Mouse (Mus musculus) limb, embryonic 10.5 days (tissue): ENCODE data around the gene Slc27a4. TPM values are rescaled to one million over a fixed set of nuclear protein-coding genes. Genes with fewer than 3 reads are reported as not detected.

Experiments used
- DNase-seq: peaks from one replicate; pipeline ENCODE4 v3.0.0-alpha.2; 2017; ENCODE audit warnings: low spot score
- H3K27ac ChIP-seq: fragments of 300-500 bp; sonication (generic); 2 replicates; pipeline ENCODE4 v1.5.1; 2016; ENCODE audit warnings: mild to moderate bottlenecking
- H3K27me3 ChIP-seq: fragments of 300-500 bp; sonication (generic); 2 replicates; pipeline ENCODE4 v1.6.1; 2016; ENCODE audit warnings: low read depth, mild to moderate bottlenecking; ENCODE audit not compliant: poor library complexity, severe bottlenecking
- H3K36me3 ChIP-seq: fragments of 300-500 bp; sonication (generic); 2 replicates; pipeline ENCODE4 v1.6.1; 2016; ENCODE audit warnings: mild to moderate bottlenecking, moderate library complexity
- H3K4me1 ChIP-seq: fragments of 300-500 bp; sonication (generic); 2 replicates; pipeline ENCODE4 v1.6.1; 2016
- H3K4me3 ChIP-seq: fragments of 300-500 bp; sonication (generic); 2 replicates; pipeline ENCODE4 v1.5.1; 2016; ENCODE audit warnings: mild to moderate bottlenecking, moderate library complexity
- H3K9me3 ChIP-seq: fragments of 300-500 bp; sonication (generic); replicated peaks from 2 replicates; pipeline ENCODE4 v1.6.1; 2016; ENCODE audit warnings: mild to moderate bottlenecking
- WGBS: fragments of 180-500 bp; shearing (Covaris S2); methylation state at CpG from one replicate; pipeline ENCODE4 v1.1.7; 2016; 5-methylcytosine and 5-hydroxymethylcytosine counted together
- polyA plus RNA-seq: library from polyadenylated mRNA; unstranded; fragments of >200 nt; fragmentation: Nextera tagmentation; extraction: Ambion mirVana; gene quantifications from 2 replicates; pipeline ENCODE4 v1.2.1, GENCODE M21; 2016

The Slc27a4 gene
- polyA plus RNA-seq, 1 experiment from 2014 or later: 9.8 TPM

GRCm38 (mm10) chr2:29831106-29831505, 28.7 kb downstream of the Slc27a4 start:
- Histone ChIP-seq H3K27ac (no peak overlapping the region), H3K4me1 (peaks cover 16% of the 10 kb centered on the region), H3K36me3 (peaks cover 50% of the 10 kb centered on the region), H3K27me3 (no peaks in the 10 kb centered on the region), H3K4me3 (no peak overlapping the region), H3K9me3 (no peaks in the 10 kb centered on the region)
- DNase-seq: no peak
- WGBS: 91% methylated on average over 4 of the region's 4 CpGs

GRCm38 (mm10) chr2:29833796-29834195, 31.4 kb downstream of the Slc27a4 start:
- WGBS: 93% methylated on average over 5 of the region's 5 CpGs
- no peak for DNase-seq
- Histone ChIP-seq H3K27me3 (no peaks in the 10 kb centered on the region), H3K27ac (no peak overlapping the region), H3K4me3 (no peak overlapping the region), H3K4me1 (no peaks in the 10 kb centered on the region), H3K9me3 (no peaks in the 10 kb centered on the region), H3K36me3 (peaks cover 73% of the 10 kb centered on the region)

- WGBS: 65% methylated on average over 2 of the region's 2 CpGs
- no peak overlapping the region for H3K4me3 ChIP-seq
- no peaks in the 10 kb centered on the region for H3K9me3 ChIP-seq
- DNase-seq: no peak
- no peaks in the 10 kb centered on the region for H3K27me3 ChIP-seq
- peaks cover 84% of the 10 kb centered on the region for H3K36me3 ChIP-seq
- H3K27ac ChIP-seq: no peak overlapping the region
- H3K4me1 ChIP-seq: no peaks in the 10 kb centered on the region
Observed at GRCm38 (mm10) chr2:29835391-29835899, 33.0 kb downstream of the Slc27a4 start.

- 52% methylated on average over 4 of the region's 4 CpGs for WGBS
- Histone ChIP-seq H3K36me3 (peaks cover 94% of the 10 kb centered on the region), H3K4me3 (no peak overlapping the region), H3K27ac (no peak overlapping the region), H3K9me3 (no peaks in the 10 kb centered on the region), H3K27me3 (peaks cover 27% of the 10 kb centered on the region), H3K4me1 (no peaks in the 10 kb centered on the region)
- no peak for DNase-seq
Observed at GRCm38 (mm10) chr2:29839460-29839859, 37.0 kb downstream of the Slc27a4 start.

GRCm38 (mm10) chr2:29843231-29844105, 41.0 kb downstream of the Slc27a4 start:
- H3K4me1 ChIP-seq: peaks cover 18% of the 10 kb centered on the region
- H3K9me3 ChIP-seq: no peaks in the 10 kb centered on the region
- no peak overlapping the region for H3K4me3 ChIP-seq
- peaks cover 67% of the 10 kb centered on the region for H3K27me3 ChIP-seq
- no peak for DNase-seq
- peaks cover 64% of the 10 kb centered on the region for H3K36me3 ChIP-seq
- no peak overlapping the region for H3K27ac ChIP-seq
- WGBS: 68% methylated on average over 9 of the region's 9 CpGs

GRCm38 (mm10) chr2:29844115-29844514, 41.7 kb downstream of the Slc27a4 start:
- H3K27ac ChIP-seq: no peak overlapping the region
- no peak overlapping the region for H3K4me3 ChIP-seq
- no peak for DNase-seq
- peaks cover 74% of the 10 kb centered on the region for H3K27me3 ChIP-seq
- no peaks in the 10 kb centered on the region for H3K9me3 ChIP-seq
- peaks cover 18% of the 10 kb centered on the region for H3K4me1 ChIP-seq
- 73% methylated on average over 2 of the region's 2 CpGs for WGBS
- peaks cover 57% of the 10 kb centered on the region for H3K36me3 ChIP-seq

- Histone ChIP-seq H3K36me3 (peaks cover 52% of the 10 kb centered on the region), H3K9me3 (no peaks in the 10 kb centered on the region), H3K4me3 (0 out of 2 replicates have a peak overlapping the region, but pooled peaks have one; percentile 49), H3K27ac (no peak overlapping the region), H3K27me3 (peaks cover 76% of the 10 kb centered on the region), H3K4me1 (peaks cover 18% of the 10 kb centered on the region)
- DNase-seq: no peak
- 16% methylated on average over 3 of the region's 3 CpGs for WGBS
Observed at GRCm38 (mm10) chr2:29844661-29845060, 42.2 kb downstream of the Slc27a4 start.

- Histone ChIP-seq H3K27me3 (peaks cover 76% of the 10 kb centered on the region), H3K4me3 (peak overlapping the region; percentile 49), H3K36me3 (peaks cover 44% of the 10 kb centered on the region), H3K4me1 (peaks cover 22% of the 10 kb centered on the region), H3K27ac (peak overlapping the region; percentile 53; the same call in 1 of the 2 replicates), H3K9me3 (no peaks in the 10 kb centered on the region)
- DNase-seq: peak; percentile 56
- WGBS: 2% methylated on average over 25 of the region's 25 CpGs
Observed at GRCm38 (mm10) chr2:29845636-29846035, 43.2 kb downstream of the Slc27a4 start.

GRCm38 (mm10) chr2:29846061-29846853, 43.8 kb downstream of the Slc27a4 start:
- Histone ChIP-seq H3K27ac (peak overlapping the region; percentile 53; the same call in 1 of the 2 replicates), H3K9me3 (no peaks in the 10 kb centered on the region), H3K27me3 (peaks cover 76% of the 10 kb centered on the region), H3K36me3 (peaks cover 37% of the 10 kb centered on the region), H3K4me1 (peaks cover 22% of the 10 kb centered on the region), H3K4me3 (peak overlapping the region; percentile 49)
- 2% methylated on average over 47 of the region's 47 CpGs for WGBS
- DNase-seq: peak; percentile 64

GRCm38 (mm10) chr2:29846911-29847310, 44.5 kb downstream of the Slc27a4 start:
- H3K36me3 ChIP-seq: peaks cover 31% of the 10 kb centered on the region
- no peaks in the 10 kb centered on the region for H3K9me3 ChIP-seq
- peaks cover 22% of the 10 kb centered on the region for H3K4me1 ChIP-seq
- H3K27ac ChIP-seq: no peak overlapping the region
- H3K4me3 ChIP-seq: no peak overlapping the region
- WGBS: 45% methylated on average over 3 of the region's 3 CpGs
- peaks cover 75% of the 10 kb centered on the region for H3K27me3 ChIP-seq
- no peak for DNase-seq

GRCm38 (mm10) chr2:29849041-29849440, 46.6 kb downstream of the Slc27a4 start:
- DNase-seq: no peak
- peaks cover 10% of the 10 kb centered on the region for H3K36me3 ChIP-seq
- no peak overlapping the region for H3K4me3 ChIP-seq
- 87% methylated on average over 8 of the region's 8 CpGs for WGBS
- no peaks in the 10 kb centered on the region for H3K9me3 ChIP-seq
- H3K4me1 ChIP-seq: peaks cover 22% of the 10 kb centered on the region
- peaks cover 54% of the 10 kb centered on the region for H3K27me3 ChIP-seq
- no peak overlapping the region for H3K27ac ChIP-seq

GRCm38 (mm10) chr2:29849841-29850480, 47.5 kb downstream of the Slc27a4 start:
- H3K4me1 ChIP-seq: peaks cover 20% of the 10 kb centered on the region
- no peak overlapping the region for H3K27ac ChIP-seq
- 63% methylated on average over 5 of the region's 5 CpGs for WGBS
- no peaks in the 10 kb centered on the region for H3K9me3 ChIP-seq
- peaks cover 48% of the 10 kb centered on the region for H3K27me3 ChIP-seq
- 0 out of 2 replicates have a peak, but pooled peaks cover 3% of the 10 kb centered on the region for H3K36me3 ChIP-seq
- H3K4me3 ChIP-seq: no peak overlapping the region
- DNase-seq: no peak
